Mouse (Mus musculus): ENCODE results near the gene Lgr4.

GRCm38 (mm10) chr2:109904171-109904821 lies 13.2 kb upstream of the Lgr4 start:
- TF ChIP-seq POLR2A (IDR thresholded peaks at IDR 0.05; ENCODE audit: borderline replicate concordance, insufficient read depth, low read length) (no peak), CTCF (IDR thresholded peaks at IDR 0.05; ENCODE audit: borderline replicate concordance, insufficient read depth, low read depth, low read length) (peak; percentile 97)

Data from cerebellum, adult 2 months (tissue).